Mouse (Mus musculus): Measurements from ENCODE around the gene Csf3r.

GRCm38 (mm10) chr4:126057207-126058133 is 33.1 kb downstream of the Csf3r start:
- TF ChIP-seq CTCF (IDR thresholded peaks at IDR 0.05; ENCODE audit: extremely low read depth, insufficient read length, insufficient replicate concordance, low read depth, low read length) (no peak; the same call in 1 of the 2 replicates), POLR2A (IDR thresholded peaks at IDR 0.05; ENCODE audit: low read depth, low read length) (no peak)
